Mouse (Mus musculus): ENCODE data around the gene Plxdc1.

GRCm38 (mm10) chr11:97967114-97967513 is 19.1 kb downstream of the Plxdc1 start:
- TF ChIP-seq CTCF (IDR thresholded peaks at IDR 0.05; ENCODE audit: insufficient read depth, low read depth, low read length) (no peak), POLR2A (IDR thresholded peaks at IDR 0.05; ENCODE audit: insufficient read depth, low read depth, low read length) (no peak)
